Mouse (Mus musculus) intestine, embryonic 16.5 days (tissue): ENCODE measurements around the gene Rai1. TPM values are rescaled to one million over a fixed set of nuclear protein-coding genes. Genes with fewer than 3 reads are reported as not detected.

Experiments
- ATAC-seq: fragments of 200-750 bp; cut with Nextera tagmentation; 2 replicates; pipeline ENCODE4 v1.8.0; 2017; ENCODE audit warnings: moderate TSS enrichment, moderate library complexity
- H3K27ac ChIP-seq: fragments of 300-500 bp; sonication (generic); 2 replicates; pipeline ENCODE4 v1.5.1; 2014; ENCODE audit warnings: mild to moderate bottlenecking, low read length
- H3K27me3 ChIP-seq: fragments of 300-500 bp; sonication (generic); replicated peaks from 2 replicates; pipeline ENCODE4 v1.6.1; 2014; ENCODE audit warnings: low read length, control low read depth, mixed read lengths; ENCODE audit not compliant: control insufficient read depth, insufficient read depth
- H3K36me3 ChIP-seq: fragments of 300-500 bp; sonication (generic); 2 replicates; pipeline ENCODE4 v1.6.1; 2014; ENCODE audit warnings: low read length, control low read depth; ENCODE audit not compliant: control insufficient read depth, insufficient read depth
- H3K4me1 ChIP-seq: fragments of 300-500 bp; sonication (generic); 2 replicates; pipeline ENCODE4 v1.6.1; 2014; ENCODE audit warnings: low read length, control low read depth, mixed read lengths; ENCODE audit not compliant: control insufficient read depth, insufficient read depth
- H3K4me2 ChIP-seq: fragments of 300-500 bp; sonication (generic); 2 replicates; pipeline ENCODE4 v1.6.1; 2014; ENCODE audit warnings: low read depth, low read length, control low read depth
- H3K4me3 ChIP-seq: fragments of 300-500 bp; sonication (generic); 2 replicates; pipeline ENCODE4 v1.5.1; 2014; ENCODE audit warnings: mild to moderate bottlenecking, low read length
- H3K9ac ChIP-seq: fragments of 300-500 bp; sonication (generic); 2 replicates; pipeline ENCODE4 v1.6.1; 2014; ENCODE audit warnings: low read depth, low read length
- H3K9me3 ChIP-seq: fragments of 300-500 bp; sonication (generic); 2 replicates; pipeline ENCODE4 v1.6.1; 2016; ENCODE audit warnings: low read length, control low read depth; ENCODE audit not compliant: control insufficient read depth
- WGBS: fragments of 180-500 bp; shearing (Covaris S2); extraction: QIAGEN DNeasy Blood & Tissue Kit; methylation state at CpG from one replicate; pipeline ENCODE4 v1.1.7; 2014; 5-methylcytosine and 5-hydroxymethylcytosine counted together
- polyA plus RNA-seq: library from polyadenylated mRNA; unstranded; fragments of >200 nt; fragmentation: Nextera tagmentation; extraction: Ambion mirVana; gene quantifications from 2 replicates; pipeline ENCODE4 v1.2.1, GENCODE M21; 2015

Rai1 gene
- polyA plus RNA-seq, 1 experiment from 2014 or later = 12.4 TPM

- ATAC-seq = no peak
- Histone ChIP-seq H3K4me3 (no peak overlapping the region), H3K9me3 (peaks cover 2% of the 10 kb centered on the region), H3K4me1 (peaks cover 24% of the 10 kb centered on the region), H3K27ac (peak overlapping the region; percentile 6; the same call in 1 of the 2 replicates), H3K36me3 (peaks cover 31% of the 10 kb centered on the region), H3K4me2 (no peak overlapping the region), H3K9ac (no peak overlapping the region), H3K27me3 (no peaks in the 10 kb centered on the region)
- 74% methylated on average over 21 of the region's 21 CpGs for WGBS
Measured at GRCm38 (mm10) chr11:60189501-60190040, 84.8 kb downstream of the Rai1 start.

GRCm38 (mm10) chr11:60190055-60190641, 85.3 kb downstream of the Rai1 start:
- Histone ChIP-seq H3K27me3 (no peaks in the 10 kb centered on the region), H3K4me2 (no peak overlapping the region), H3K36me3 (peaks cover 37% of the 10 kb centered on the region), H3K9me3 (peaks cover 7% of the 10 kb centered on the region), H3K27ac (0 out of 2 replicates have a peak overlapping the region, but pooled peaks have one; percentile 6), H3K4me1 (peaks cover 18% of the 10 kb centered on the region), H3K4me3 (no peak overlapping the region), H3K9ac (no peak overlapping the region)
- no peak for ATAC-seq
- 89% methylated on average over 17 of the region's 17 CpGs for WGBS

- peaks cover 33% of the 10 kb centered on the region for H3K36me3 ChIP-seq
- no peak overlapping the region for H3K4me3 ChIP-seq
- H3K9ac ChIP-seq = no peak overlapping the region
- WGBS = 72% methylated on average over 6 of the region's 6 CpGs
- no peaks in the 10 kb centered on the region for H3K27me3 ChIP-seq
- H3K27ac ChIP-seq = no peak overlapping the region
- no peak for ATAC-seq
- H3K4me2 ChIP-seq = no peak overlapping the region
- H3K4me1 ChIP-seq = peaks cover 20% of the 10 kb centered on the region
- peaks cover 7% of the 10 kb centered on the region for H3K9me3 ChIP-seq
Measured at GRCm38 (mm10) chr11:60192534-60192933, 87.7 kb downstream of the Rai1 start.

- Histone ChIP-seq H3K36me3 (peaks cover 40% of the 10 kb centered on the region), H3K9me3 (peaks cover 7% of the 10 kb centered on the region)
Measured at GRCm38 (mm10) chr11:60193556-60193955, 88.7 kb downstream of the Rai1 start.

GRCm38 (mm10) chr11:60195108-60195507, 90.3 kb downstream of the Rai1 start:
- Histone ChIP-seq H3K9me3 (peaks cover 7% of the 10 kb centered on the region), H3K9ac (no peak overlapping the region), H3K4me1 (peaks cover 12% of the 10 kb centered on the region), H3K27ac (no peak overlapping the region), H3K4me2 (no peak overlapping the region), H3K4me3 (no peak overlapping the region), H3K27me3 (no peaks in the 10 kb centered on the region), H3K36me3 (peaks cover 42% of the 10 kb centered on the region)
- no peak for ATAC-seq

More at GRCm38 (mm10) chr11:60193556-60193955, 88.7 kb downstream of the Rai1 start:
- no peak overlapping the region for H3K4me3 ChIP-seq
- peaks cover 17% of the 10 kb centered on the region for H3K4me1 ChIP-seq
- H3K9ac ChIP-seq = no peak overlapping the region
- WGBS = 81% methylated on average over 4 of the region's 4 CpGs
- no peak overlapping the region for H3K4me2 ChIP-seq
- no peak overlapping the region for H3K27ac ChIP-seq
- ATAC-seq = no peak; the same call in 1 of the 2 replicates
- H3K27me3 ChIP-seq = no peaks in the 10 kb centered on the region

GRCm38 (mm10) chr11:60196344-60196743, 91.5 kb downstream of the Rai1 start:
- H3K36me3 ChIP-seq = peaks cover 37% of the 10 kb centered on the region
- H3K27me3 ChIP-seq = no peaks in the 10 kb centered on the region
- 58% methylated on average over 5 of the region's 5 CpGs for WGBS
- H3K4me3 ChIP-seq = no peak overlapping the region
- peak overlapping the region; percentile 46 for H3K27ac ChIP-seq
- no peak overlapping the region for H3K4me2 ChIP-seq
- peaks cover 12% of the 10 kb centered on the region for H3K4me1 ChIP-seq
- 0 out of 2 replicates have a peak overlapping the region, but pooled peaks have one; percentile 29 for H3K9ac ChIP-seq
- peaks cover 7% of the 10 kb centered on the region for H3K9me3 ChIP-seq
- ATAC-seq = peak; percentile 27

- Histone ChIP-seq H3K36me3 (peaks cover 49% of the 10 kb centered on the region), H3K4me3 (no peak overlapping the region), H3K9ac (no peak overlapping the region), H3K4me1 (peaks cover 12% of the 10 kb centered on the region), H3K4me2 (no peak overlapping the region), H3K27ac (no peak overlapping the region), H3K27me3 (no peaks in the 10 kb centered on the region), H3K9me3 (peaks cover 7% of the 10 kb centered on the region)
- no peak for ATAC-seq
- 76% methylated on average over 24 of the region's 24 CpGs for WGBS
Measured at GRCm38 (mm10) chr11:60197998-60198619, 93.3 kb downstream of the Rai1 start.

- Histone ChIP-seq H3K9ac (no peak overlapping the region), H3K4me2 (no peak overlapping the region), H3K27ac (no peak overlapping the region), H3K4me1 (peaks cover 12% of the 10 kb centered on the region), H3K4me3 (no peak overlapping the region), H3K27me3 (no peaks in the 10 kb centered on the region), H3K9me3 (peaks cover 7% of the 10 kb centered on the region), H3K36me3 (peaks cover 49% of the 10 kb centered on the region)
- no peak for ATAC-seq
- WGBS = 83% methylated on average over 12 of the region's 12 CpGs
Measured at GRCm38 (mm10) chr11:60198651-60199050, 93.8 kb downstream of the Rai1 start.

- Histone ChIP-seq H3K27me3 (no peaks in the 10 kb centered on the region), H3K9ac (0 out of 2 replicates have a peak overlapping the region, but pooled peaks have one; percentile 8), H3K36me3 (peaks cover 55% of the 10 kb centered on the region), H3K4me1 (peaks cover 12% of the 10 kb centered on the region), H3K9me3 (peaks cover 4% of the 10 kb centered on the region), H3K27ac (peak overlapping the region; percentile 17; the same call in 1 of the 2 replicates), H3K4me3 (no peak overlapping the region), H3K4me2 (no peak overlapping the region)
- peak; percentile 63 for ATAC-seq
- 23% methylated on average over 18 of the region's 18 CpGs for WGBS
Measured at GRCm38 (mm10) chr11:60199702-60200184, 94.9 kb downstream of the Rai1 start.
